Mouse (Mus musculus) ovary, postnatal 36 days (tissue): Measurements from ENCODE around the gene Khdrbs1.
"Not testable (repeated sequence)": the region's sequence is repeated elsewhere in the genome, so short reads cannot be mapped to it uniquely, and the experiment has no call there.

ENCODE experiments used
- DNase-seq: peaks from one replicate; pipeline ENCODE4 v3.0.0; 2022; ENCODE audit warnings: low spot score, mixed read lengths

Khdrbs1 gene

DNA sequence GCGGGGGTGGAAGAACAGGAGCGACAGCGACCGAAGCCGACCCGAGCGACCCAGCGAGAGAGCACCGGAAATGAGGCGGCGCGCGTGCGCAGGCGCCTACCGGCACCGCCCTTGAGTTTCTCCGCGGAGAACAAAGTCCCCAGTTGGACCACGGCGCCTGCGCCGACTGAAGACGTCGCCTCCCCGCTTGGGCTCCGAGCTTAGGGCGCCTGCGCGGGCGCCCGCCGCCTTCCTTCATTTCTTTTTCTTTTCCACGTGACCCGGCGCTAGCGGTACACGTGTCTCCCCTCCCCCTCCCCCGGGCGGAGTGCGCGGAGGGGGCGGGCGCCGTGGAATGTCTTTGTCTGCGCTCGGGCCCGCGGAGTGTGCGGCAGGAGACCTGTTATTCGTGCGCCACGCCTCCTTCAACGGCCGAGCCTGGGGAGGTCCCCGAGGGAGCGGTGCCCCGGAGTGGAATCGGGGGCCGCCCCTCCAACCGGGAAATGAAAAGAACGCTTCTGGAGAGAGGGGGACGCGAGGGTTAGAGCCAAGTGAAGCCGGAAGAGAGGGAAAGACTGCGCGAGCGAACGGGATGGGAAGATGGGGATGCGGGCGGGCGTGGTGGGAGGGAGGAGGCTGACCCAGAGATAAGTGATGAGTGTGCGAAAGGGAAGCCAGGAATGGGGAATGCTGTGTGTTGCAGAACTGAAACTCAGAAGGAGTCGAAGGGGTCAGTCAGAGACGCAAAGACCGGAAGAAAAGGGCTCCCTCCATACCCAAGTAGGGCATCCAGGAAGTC lies at the start of gene Khdrbs1:
Gene Khdrbs1 (minus strand): TSS at position 72 of the 778 bp plus-strand sequence.
- DNase-seq = peak; percentile 97

DNA sequence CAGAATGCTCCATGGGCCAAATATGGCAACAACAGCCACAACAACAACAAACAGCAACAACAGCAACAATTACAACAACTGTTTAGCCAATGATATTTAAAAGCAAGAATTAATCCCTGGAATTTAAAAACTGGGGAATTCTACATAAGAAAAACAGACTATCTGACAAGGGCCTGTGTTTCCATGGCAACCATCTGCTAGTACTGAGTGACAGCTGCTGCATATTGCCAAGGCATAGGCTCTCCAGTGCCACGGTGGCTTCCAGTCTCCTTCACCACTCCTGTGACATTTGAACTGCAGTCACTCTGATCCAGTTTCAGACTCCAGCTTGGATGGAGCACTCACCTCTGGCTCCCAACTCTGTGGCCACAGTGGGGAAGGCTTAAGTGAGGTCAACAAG lies 49.3 kb upstream of the Khdrbs1 start:
- DNase-seq = no peak

DNA sequence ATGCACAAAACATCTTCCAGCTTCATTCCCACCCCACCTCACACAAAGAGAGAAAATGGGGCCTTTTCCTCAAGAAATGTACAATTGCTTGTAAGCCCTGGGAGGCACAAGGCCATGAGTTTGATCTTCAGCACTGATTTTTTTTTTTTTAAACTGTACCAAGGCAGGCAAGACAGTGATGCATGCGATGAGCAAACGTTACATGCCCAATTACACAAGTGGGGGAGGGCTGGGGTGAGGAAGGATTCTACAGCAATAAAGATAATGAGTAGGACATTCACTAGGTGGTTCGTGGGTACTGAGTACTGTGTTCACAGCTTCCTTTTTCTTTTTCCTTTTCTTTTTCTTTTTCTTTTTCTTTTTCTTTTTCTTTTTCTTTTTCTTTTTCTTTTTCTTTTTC lies 48.4 kb upstream of the Khdrbs1 start:
- no peak for DNase-seq

DNA sequence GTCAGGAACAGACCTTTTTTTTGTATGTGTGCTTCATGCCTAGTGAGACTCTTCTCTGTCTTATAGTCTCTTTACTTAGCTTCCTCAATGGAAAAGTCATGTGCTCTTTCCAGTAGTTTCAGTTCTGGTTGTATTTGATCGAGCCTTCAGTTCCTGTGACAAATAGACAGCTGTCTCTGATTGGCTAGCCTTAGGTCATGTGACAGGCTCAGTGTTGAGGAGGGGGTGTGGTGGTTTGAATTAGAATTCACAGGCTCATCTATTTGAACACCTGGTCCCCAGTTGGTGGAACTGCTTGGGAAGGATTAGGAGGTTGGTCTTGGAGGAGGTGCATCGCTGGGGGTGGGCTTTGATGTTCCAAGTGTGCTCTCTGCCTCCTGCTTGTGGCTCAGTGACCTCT lies 47.5 kb upstream of the Khdrbs1 start:
- no peak for DNase-seq

DNA sequence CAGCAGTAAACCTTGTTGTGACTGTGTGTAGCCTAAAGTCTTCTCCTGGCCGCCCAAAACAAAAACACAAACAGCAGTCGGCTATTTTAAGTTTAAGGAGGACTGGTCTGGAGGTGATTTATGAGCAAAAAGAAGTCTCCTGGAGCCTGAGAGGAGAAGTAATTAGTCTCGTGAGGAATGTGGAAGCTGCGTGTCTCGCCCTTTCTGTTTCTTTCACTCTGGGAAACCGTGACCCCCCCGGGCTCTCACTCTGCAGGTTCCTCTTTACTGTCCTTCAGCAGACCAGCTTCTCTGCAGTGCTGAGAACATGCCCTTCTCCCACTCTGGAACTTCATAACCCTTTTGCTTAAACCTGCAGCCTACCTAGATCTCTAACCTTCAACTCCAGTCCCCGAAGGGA lies 46.6 kb upstream of the Khdrbs1 start:
- DNase-seq = no peak

DNA sequence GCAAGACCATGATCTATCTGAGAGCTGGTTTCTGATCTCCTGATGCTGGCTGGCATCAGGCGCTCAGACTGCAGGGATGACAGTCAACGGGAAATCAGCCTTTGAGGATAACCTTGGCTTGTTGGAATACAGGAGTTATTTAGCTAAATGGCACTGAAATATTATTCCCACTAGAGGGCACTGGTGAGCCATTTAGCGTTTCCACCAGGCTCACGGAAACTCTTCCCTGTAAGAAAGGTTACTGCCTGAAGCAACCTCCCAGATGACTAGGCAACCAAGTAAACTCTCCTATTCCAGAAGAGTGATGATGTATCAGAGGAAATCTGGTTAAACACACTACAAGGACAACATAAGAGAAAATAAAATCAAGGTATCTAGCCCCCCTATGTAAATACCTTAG lies 43.1 kb upstream of the Khdrbs1 start:
- DNase-seq = peak; percentile 32

DNA sequence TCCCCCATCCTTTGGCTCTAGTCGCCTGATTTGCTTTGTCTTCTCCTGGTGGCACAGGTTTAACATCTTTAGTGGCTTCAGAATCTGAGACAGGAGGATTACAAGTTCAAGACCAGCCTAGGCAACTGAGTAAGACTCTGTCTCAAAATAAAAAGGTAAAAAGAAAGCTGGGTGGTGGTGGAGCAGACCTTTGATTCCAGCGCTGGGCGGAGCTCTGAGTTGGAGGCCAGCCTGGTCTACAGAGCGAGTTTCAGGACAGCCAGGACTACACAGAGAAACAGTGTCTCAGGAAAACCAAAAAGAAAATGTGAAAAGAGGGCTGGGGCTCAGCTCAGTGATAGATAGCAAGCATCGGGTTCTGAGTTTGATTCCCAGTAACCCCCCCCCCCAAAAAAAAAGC lies 41.4 kb upstream of the Khdrbs1 start:
- no peak for DNase-seq

DNA sequence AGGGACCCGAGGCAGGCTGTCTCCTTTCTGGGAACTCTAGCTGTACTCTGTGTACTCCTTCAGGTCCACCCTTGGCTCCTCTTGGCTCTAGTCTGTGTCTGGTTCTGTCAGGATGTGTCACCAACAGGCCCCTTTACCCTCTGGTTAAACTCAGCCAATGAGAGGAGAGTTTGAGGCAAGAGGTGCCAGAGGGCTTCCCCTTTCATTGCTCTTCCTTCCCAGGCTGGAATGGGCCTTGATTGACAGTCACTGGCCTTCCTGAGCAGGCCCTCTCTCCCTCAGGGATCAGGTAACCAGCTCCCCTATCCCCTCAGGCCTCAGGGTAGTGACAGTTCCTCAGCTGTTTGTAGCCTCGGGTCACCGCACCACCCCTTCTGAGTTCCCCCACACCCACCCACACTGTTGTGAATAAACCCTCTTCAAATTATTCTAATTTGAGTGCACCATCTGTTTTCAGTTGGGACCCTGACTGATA lies 40.8 kb upstream of the Khdrbs1 start:
- DNase-seq = no peak

DNA sequence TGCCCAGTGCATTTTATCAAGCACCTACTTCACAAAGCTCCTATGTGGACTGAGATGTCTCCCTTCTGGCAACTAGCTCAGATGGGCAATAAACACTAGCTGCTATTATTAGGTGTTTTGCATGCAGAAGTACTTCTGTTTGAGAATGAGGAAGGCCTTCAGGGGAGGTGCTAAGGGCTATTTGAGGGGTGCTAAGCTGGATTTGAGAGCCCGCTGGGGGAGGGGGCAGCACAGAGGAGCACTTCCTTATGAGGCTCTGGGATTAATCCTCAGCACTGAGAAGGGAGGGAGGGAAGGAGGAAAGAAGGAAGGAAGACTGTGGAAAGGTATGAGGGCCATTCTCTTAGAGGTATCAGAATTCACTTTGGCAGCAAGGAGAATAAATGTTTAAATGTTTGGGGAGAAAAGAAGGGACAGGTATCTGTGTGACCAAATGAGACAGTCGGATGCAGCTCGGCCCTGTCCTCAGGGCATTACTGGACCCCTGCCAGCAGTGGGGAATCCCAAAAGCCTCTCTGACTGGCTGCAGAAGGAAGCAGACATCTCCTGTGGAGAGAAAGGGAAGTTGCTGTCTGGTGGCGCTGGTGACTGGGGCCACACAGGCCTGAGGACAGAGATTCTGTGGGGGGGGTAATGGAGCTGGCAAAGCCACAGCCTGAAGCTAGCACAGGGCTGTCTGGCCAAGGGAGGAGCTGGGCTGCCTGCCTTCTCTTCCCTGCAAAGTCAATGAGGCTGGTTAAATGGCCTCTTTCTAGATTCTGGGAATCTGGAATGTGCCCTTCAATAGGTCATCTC lies 40.0 kb upstream of the Khdrbs1 start:
- peak; percentile 25 for DNase-seq

DNA sequence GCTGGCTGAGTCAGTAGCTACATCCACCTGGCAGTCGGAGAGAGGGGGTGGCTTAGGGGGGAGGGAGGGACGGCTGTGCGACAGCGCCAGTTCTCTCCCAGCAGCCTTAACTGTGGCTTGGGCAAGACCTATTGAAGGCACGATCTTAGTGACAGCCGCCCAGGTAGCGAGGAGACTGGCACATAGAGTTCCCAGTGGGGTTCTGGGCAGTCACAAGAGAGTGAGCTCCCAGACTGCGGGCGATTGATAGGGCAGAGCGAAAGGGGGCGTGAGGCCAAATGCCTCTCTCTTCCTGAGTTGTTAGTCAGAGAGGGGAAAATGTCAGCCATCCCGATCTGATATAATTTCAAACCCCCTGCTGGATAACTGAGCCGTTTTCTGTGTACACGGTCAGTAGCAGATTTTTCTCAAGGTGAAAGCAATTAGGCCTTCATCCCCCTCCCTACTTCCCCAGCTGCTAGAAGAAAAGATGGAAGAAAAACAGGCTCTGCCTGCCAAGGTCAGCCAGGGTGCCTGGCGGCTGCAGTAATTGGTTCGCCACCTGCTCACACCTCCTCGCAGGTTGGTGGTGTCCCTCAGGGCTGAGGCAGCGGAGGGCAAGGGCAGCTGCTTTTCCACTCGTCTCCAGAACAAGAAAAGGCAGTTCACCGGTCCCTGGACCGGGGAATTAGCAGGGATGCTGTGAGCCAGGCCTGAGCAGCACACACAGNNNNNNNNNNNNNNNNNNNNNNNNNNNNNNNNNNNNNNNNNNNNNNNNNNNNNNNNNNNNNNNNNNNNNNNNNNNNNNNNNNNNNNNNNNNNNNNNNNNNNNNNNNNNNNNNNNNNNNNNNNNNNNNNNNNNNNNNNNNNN lies 29.8 kb upstream of the Khdrbs1 start:
- DNase-seq = no peak

DNA sequence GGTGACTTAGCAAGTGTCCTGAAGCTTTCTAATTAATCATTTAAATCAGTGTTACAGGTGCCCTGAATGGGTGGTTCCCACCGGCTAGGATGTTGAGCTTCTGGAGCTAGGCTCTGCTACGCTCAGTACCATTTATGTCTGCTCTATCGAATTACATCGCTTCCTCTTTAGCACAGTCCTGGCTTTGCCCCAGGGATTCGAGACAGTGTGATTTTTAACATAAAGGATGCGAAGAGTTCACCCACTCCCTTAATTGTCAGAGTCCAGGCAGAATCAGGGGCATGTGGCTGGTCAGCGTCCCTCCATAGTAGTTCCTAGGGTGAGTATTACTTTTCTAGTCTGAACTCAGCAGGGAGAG lies 29.2 kb upstream of the Khdrbs1 start:
- no peak for DNase-seq

DNA sequence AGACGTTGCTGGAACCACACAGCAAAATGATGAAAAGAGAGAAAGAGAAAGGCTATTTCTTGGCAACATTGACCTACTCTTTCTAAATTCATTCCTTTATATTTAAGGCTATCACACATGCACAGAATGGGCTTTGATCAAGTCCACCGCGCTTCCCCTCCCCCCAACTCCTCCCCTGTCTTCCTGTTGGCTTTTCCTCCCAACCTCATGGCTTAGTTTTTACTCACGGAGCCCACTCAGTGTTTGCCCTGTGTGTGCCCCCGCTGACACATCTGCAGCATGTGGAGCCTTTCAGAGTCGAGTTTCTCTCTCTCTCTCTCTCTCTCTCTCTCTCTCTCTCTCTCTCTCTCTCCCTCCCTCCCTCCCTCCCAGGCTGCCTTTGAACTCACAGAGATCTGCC lies 28.5 kb upstream of the Khdrbs1 start:
- DNase-seq = no peak

DNA sequence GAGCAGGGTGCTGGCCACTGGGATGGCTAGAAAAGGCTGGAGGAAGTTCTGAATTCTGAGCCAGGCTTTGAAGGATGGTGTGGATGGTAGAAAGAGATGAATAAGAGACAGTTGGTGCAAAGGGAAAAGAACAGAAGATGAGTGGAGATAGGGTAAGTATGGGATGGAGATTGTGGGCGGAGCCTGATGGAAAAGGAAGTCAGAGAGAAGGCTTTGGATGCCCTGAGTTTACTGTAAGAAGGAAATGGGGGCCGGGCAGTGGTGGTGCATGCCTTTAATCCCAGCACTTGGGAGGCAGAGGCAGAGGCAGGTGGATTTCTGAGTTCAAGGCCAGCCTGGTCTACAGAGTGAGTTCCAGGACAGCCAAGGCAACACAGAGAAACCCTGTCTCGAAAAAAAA lies 26.6 kb upstream of the Khdrbs1 start:
- not testable (repeated sequence) for DNase-seq

DNA sequence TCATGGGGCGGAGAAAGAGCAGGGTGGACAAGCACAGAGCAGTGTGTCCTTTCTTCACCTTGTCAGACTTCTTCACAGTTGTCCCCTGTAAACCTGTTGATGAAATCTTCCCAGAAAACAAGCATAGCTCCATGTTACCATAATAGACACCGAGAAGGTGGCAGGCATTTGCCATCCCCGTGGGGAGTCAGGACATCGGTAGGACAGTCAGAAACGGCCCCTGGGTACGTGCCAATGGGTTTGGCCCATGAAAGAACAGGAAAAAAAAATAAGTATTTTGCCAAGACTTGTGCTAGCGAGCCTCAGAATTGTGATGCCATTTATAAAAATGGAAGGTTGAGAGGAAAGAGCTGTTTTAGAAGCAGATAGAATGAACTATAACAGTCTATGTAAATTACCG lies 25.7 kb upstream of the Khdrbs1 start:
- DNase-seq = no peak

DNA sequence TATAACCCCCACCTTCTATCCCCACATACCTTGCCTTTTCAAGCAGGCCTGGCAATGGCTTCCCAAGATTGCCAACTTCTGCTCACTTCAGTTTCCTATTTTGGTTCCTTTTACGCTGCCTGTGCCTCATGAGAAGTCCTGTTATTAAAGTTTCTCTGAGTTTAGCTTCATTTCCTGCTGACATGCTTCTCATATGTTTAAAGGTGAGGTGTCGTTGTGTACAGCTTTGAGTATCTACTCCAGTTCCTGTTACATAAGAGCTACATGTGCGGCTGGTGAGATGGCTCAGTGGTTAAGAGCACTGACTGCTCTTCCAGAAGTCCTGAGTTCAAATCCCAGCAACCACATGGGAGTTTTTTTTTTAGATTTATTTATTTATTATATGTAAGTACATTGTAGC lies 23.2 kb upstream of the Khdrbs1 start:
- DNase-seq = no peak

DNA sequence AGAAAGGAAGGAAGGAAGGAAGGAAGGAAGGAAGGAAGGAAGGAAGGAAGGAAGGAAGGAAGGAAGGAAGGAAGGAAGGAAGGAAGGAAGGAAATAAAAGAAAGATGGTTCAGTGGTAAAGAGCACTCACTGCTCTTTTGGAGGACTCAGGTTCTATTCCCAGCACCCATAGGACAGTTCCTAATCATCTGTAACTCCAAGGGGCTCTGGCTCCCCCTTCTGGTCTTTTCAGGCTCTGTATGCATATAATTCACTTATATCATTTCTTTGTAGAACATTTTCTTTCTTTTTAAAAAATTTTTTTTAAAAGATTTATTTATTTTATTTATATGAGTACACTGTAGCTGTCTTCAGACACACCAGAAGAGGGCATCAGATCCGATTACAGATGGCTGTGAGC lies 20.4 kb upstream of the Khdrbs1 start:
- not testable (repeated sequence) for DNase-seq

DNA sequence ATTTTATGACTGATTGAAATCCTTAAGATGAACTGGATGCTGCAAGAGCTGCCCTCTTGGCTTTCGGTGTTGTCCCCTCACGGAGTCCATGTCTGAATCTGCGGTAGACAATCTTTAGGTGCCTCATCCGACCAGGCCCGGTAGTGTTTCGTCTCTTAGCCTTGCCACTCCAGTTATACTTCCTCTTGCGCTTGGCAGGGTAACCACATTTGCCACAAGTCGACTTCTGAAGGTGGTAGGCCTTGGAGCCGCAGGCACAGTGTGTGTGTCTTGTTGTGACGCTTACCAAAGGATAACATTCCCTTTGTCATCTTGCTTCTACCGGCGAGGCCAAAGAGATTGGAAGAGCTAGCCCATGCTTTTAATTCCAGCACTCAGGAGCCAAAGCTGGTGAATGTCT lies 19.5 kb upstream of the Khdrbs1 start:
- DNase-seq = no peak

DNA sequence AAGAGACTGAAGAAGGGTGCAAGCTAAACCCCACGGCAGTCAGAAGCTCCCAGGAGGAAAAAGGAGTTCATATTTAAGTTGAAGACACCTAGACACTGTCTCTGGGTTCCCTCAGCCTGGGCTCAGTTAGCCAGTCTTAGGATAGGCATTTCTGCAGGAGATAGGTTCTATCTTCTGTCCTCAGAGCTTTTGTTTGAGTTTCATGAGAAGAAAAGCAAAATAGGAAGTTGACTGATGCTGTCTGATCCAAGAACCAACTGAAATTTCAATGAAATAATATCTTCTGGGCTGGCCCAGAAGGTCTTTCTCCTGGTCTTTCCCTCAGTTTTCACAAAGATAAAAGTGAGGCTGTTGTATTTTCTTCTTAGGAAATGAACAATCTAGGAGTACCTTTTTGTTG lies 13.4 kb upstream of the Khdrbs1 start:
- no peak for DNase-seq

DNA sequence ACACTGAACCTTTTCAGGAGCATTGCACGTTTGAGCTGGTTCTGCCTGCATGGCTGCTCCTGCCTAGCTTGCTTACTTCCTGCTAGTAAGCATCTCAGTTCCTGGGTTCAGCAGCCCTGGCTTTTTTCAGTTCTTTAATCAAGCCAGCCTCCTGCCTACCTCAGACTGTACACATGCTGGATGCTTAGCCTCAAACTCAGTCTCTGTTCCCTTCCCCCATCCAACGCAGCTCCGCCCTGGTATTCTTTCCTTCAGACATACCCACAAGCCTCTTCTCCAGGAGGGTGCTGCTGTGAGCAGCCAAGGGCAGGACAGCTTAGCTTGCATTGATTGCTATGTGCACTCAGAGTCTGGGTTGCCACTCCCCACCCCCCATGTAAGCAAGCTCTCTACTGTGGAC lies 12.6 kb upstream of the Khdrbs1 start:
- DNase-seq = no peak

DNA sequence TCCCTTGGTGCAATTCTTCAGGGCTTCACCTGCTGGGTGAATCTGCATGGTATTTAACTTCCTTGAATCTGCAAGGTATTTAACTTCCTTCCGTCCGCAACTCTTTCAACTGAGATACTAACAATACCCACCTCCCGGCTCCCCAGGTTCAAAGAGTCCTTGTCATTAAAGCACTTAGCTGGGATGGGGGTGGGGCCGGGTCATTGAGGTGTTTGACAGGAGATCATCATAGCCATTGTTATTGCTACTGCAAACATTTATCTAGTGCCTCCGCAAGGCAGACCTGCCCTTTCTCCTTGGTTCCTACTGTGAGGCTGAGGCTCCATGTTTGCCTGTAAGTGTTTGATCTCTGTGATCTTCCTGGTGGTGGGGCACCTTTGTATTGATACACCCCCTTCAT lies 8.3 kb upstream of the Khdrbs1 start:
- no peak for DNase-seq

DNA sequence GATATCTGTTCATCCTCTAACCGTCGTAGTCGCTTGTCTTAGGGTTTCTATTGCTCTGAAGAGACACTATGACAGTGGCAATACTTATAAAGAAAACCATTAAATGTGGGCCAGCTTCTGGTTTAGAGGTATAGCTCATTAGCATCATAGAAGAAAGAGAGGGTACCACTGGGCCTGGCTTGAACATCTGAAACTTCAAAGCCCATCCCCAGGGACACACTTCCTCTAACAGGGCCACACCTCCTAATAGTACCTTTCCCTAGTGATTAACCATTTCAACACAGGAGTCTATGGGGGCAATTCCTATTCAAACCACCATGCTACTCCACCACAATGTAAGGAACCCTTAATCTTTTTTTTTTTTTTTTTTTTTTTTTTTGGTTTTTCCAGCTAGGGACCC lies 4.5 kb upstream of the Khdrbs1 start:
- DNase-seq = no peak

DNA sequence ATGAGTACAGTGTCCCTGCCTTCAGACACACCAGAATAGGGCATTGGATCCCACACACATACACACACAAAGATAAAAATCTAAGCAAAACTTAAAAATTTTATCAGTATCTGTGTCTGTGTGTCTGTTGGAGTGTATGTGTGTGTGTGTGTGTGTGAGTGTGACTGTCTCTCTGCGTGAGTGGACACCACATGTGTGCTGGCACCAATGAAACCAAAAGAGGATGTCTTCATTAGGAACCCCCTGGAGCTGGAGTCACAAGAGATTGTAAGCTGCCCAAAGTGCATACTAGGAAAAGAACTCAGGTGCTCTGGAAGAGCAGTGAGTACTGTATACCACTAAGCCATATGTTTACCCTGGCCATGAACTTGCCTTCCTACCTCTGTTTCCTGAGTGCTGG lies 4.0 kb upstream of the Khdrbs1 start:
- DNase-seq = no peak

DNA sequence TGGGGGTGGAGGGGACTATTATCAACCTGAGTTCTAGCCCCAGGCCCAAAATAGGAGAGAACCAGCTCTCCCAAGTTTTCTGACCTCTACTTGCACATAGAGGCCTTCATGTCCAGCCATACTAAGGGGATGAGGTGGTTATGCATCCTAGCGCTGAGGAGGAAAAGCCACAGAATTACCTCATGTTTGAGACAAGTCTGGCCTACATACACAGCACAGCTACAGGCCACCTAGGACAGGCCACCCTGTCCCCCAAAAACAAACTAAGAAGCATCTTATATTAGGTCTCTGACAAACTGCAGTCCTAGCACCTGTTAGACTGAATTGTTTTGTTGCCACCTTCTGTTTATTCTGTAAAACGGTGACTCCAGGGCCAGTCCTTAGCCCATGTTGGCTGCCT lies 1.4 kb upstream of the Khdrbs1 start:
- DNase-seq = no peak
